Mouse (Mus musculus) CH12.LX (cell line): Measurements from ENCODE around the gene Duoxa1.
"Not testable (repeated sequence)": the region's sequence is repeated elsewhere in the genome, so short reads cannot be mapped to it uniquely, and the experiment has no call there.

Source experiments
- BHLHE40 ChIP-seq: IDR thresholded peaks from 2 replicates; pipeline ENCODE4 v1.6.1; 2011; ENCODE audit warnings: mild to moderate bottlenecking, low read depth, low read length, improper control_type of control experiment
- CTCF ChIP-seq, 2 experiments: IDR thresholded peaks in 1 of 2; conservative IDR thresholded peaks in 1 of 2; 2 replicates each; pipeline ENCODE4 v1.5.1; 2011 to 2012; ENCODE audit warnings: low read depth in 2 of 2, low read length in 2 of 2, improper control_type of control experiment in 1 of 2, inconsistent platforms in 1 of 2, mild to moderate bottlenecking in 1 of 2, moderate library complexity in 1 of 2
- EP300 ChIP-seq: IDR thresholded peaks from 2 replicates; pipeline ENCODE4 v1.6.1; 2011; ENCODE audit warnings: low read length, improper control_type of control experiment
- KAT2A ChIP-seq: IDR thresholded peaks from 2 replicates; pipeline ENCODE4 v1.6.1; 2012; ENCODE audit warnings: low read length, improper control_type of control experiment, inconsistent platforms; ENCODE audit not compliant: insufficient replicate concordance
- MEF2A ChIP-seq: IDR thresholded peaks from 2 replicates; pipeline ENCODE4 v1.6.1; 2014; ENCODE audit warnings: low read depth, mild to moderate bottlenecking, inconsistent platforms, low read length, improper control_type of control experiment, borderline replicate concordance
- NRF1 ChIP-seq: IDR thresholded peaks from 2 replicates; pipeline ENCODE4 v1.6.1; 2014; ENCODE audit warnings: low read depth, mild to moderate bottlenecking, inconsistent platforms, low read length, improper control_type of control experiment, moderate library complexity
- POLR2A ChIP-seq: IDR thresholded peaks from 2 replicates; pipeline ENCODE4 v1.6.1; 2011; ENCODE audit warnings: low read depth, mild to moderate bottlenecking, improper control_type of control experiment, low read length
- SMC3 ChIP-seq: IDR thresholded peaks from 2 replicates; pipeline ENCODE4 v1.6.1; 2011; ENCODE audit warnings: low read depth, low read length, improper control_type of control experiment
- TCF12 ChIP-seq: IDR thresholded peaks from 2 replicates; pipeline ENCODE4 v1.6.1; 2014; ENCODE audit warnings: low read depth, mild to moderate bottlenecking, inconsistent platforms, low read length, improper control_type of control experiment
- UBTF ChIP-seq: IDR thresholded peaks from 2 replicates; pipeline ENCODE4 v1.6.1; 2012; ENCODE audit warnings: low read depth, mild to moderate bottlenecking, inconsistent platforms, low read length, improper control_type of control experiment, moderate library complexity
- USF2 ChIP-seq: conservative IDR thresholded peaks from 2 replicates; pipeline ENCODE4 v1.6.1; 2011; ENCODE audit warnings: low read depth, low read length, improper control_type of control experiment
- ZC3H11A ChIP-seq: IDR thresholded peaks from 2 replicates; pipeline ENCODE4 v1.6.1; 2012; ENCODE audit warnings: low read depth, mild to moderate bottlenecking, inconsistent platforms, low read length, improper control_type of control experiment

DNA sequence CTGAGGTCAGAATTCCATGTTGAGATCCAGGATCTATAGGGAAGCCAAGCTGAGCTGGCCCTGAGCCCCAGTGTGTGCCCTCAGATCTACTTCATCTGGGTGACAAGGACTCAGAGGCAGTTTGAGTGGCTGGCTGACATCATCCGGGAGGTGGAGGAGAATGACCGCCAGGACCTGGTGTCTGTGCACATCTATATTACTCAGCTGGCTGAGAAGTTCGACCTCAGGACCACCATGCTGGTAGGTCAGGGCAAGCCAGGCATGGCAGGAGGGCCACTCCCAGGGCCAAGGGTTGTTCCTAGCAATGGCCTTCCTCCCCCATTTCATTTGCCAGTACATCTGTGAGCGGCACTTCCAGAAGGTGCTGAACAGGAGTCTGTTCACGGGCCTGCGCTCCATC is 32.6 kb upstream of the Duoxa1 start:
- not testable (repeated sequence) for TF ChIP-seq NRF1; TCF12; EP300; USF2; BHLHE40; POLR2A; SMC3; MEF2A; UBTF; KAT2A; CTCF (conservative IDR thresholded peaks at IDR 0.05 in 1 of 2, IDR thresholded peaks at IDR 0.05 in 1 of 2; ENCODE audit: low read depth in 2 of 2, low read length in 2 of 2); ZC3H11A
